Mouse (Mus musculus) E14TG2a.4 (cell line): ENCODE measurements around the gene Camk1d.

Experiments
- H3K27me3 ChIP-seq: 2 replicates; pipeline ENCODE4 v1.6.1; 2014; ENCODE audit warnings: low read length, control low read depth; ENCODE audit not compliant: insufficient read depth
- H3K36me3 ChIP-seq: 2 replicates; pipeline ENCODE4 v1.6.1; 2014; ENCODE audit warnings: low read length, control low read depth; ENCODE audit not compliant: insufficient read depth
- H3K4me1 ChIP-seq: replicated peaks from 2 replicates; pipeline ENCODE4 v1.6.1; 2014; ENCODE audit warnings: low read depth, low read length, control low read depth
- H3K4me3 ChIP-seq: replicated peaks from 2 replicates; pipeline ENCODE4 v1.5.1; 2014; ENCODE audit warnings: mild to moderate bottlenecking, low read length
- H3K9me3 ChIP-seq: 2 replicates; pipeline ENCODE4 v1.6.1; 2014; ENCODE audit warnings: low read length, control low read depth
- CTCF ChIP-seq: conservative IDR thresholded peaks from 2 replicates; pipeline ENCODE4 v1.5.1; 2014; ENCODE audit warnings: low read length
- NANOG ChIP-seq: IDR thresholded peaks from 2 replicates; pipeline ENCODE4 v1.6.1; 2014; ENCODE audit warnings: borderline replicate concordance, low read length, mixed read lengths
- POU5F1 ChIP-seq: IDR thresholded peaks from 2 replicates; pipeline ENCODE4 v1.6.1; 2014; ENCODE audit warnings: low read length, borderline replicate concordance

The Camk1d gene

GRCm38 (mm10) chr2:5714211-5715053, at the start of gene Camk1d:
Gene Camk1d, minus strand, starts transcription at chr2:5714515.
- Histone ChIP-seq H3K9me3 (peaks cover 9% of the 10 kb centered on the region), H3K4me3 (peak within 1 kb of the TSS; percentile 90), H3K27me3 (peaks cover 26% of the 10 kb centered on the region), H3K36me3 (no peaks in the 10 kb centered on the region), H3K4me1 (peaks cover 55% of the 10 kb centered on the region)
- no peak for TF ChIP-seq NANOG
- no peak for TF ChIP-seq POU5F1
- TF ChIP-seq CTCF, result peak; percentile 24

- TF ChIP-seq POU5F1 (no peak), CTCF (peak; percentile 43), NANOG (no peak)
- H3K27me3 ChIP-seq, result no peaks in the 10 kb centered on the region
These were observed 47.7 kb upstream of the Camk1d start for GRCm38 (mm10) chr2:5762031-5762430.

GRCm38 (mm10) chr2:5760479-5761008, 46.2 kb upstream of the Camk1d start:
- TF ChIP-seq NANOG (no peak), POU5F1 (no peak), CTCF (no peak)
- Histone ChIP-seq H3K27me3 (no peaks in the 10 kb centered on the region), H3K4me3 (peak overlapping the region; percentile 76), H3K9me3 (peaks cover 4% of the 10 kb centered on the region; the same call in 1 of the 2 replicates), H3K4me1 (peaks cover 19% of the 10 kb centered on the region), H3K36me3 (no peaks in the 10 kb centered on the region)

More at GRCm38 (mm10) chr2:5762031-5762430, 47.7 kb upstream of the Camk1d start:
- H3K36me3 ChIP-seq, result no peaks in the 10 kb centered on the region
- no peak overlapping the region for H3K4me3 ChIP-seq
- peaks cover 4% of the 10 kb centered on the region; the same call in 1 of the 2 replicates for H3K9me3 ChIP-seq
- peaks cover 19% of the 10 kb centered on the region for H3K4me1 ChIP-seq

GRCm38 (mm10) chr2:5758569-5758968, 44.3 kb upstream of the Camk1d start:
- H3K27me3 ChIP-seq, result no peaks in the 10 kb centered on the region
- peaks cover 4% of the 10 kb centered on the region; the same call in 1 of the 2 replicates for H3K9me3 ChIP-seq
- H3K36me3 ChIP-seq, result no peaks in the 10 kb centered on the region
- H3K4me3 ChIP-seq, result no peak overlapping the region
- TF ChIP-seq CTCF (no peak), POU5F1 (no peak), NANOG (no peak)
- peaks cover 9% of the 10 kb centered on the region for H3K4me1 ChIP-seq

- TF ChIP-seq POU5F1 (no peak), NANOG (no peak), CTCF (no peak)
- Histone ChIP-seq H3K36me3 (no peaks in the 10 kb centered on the region), H3K4me3 (no peak overlapping the region), H3K27me3 (0 out of 2 replicates have a peak, but pooled peaks cover 2% of the 10 kb centered on the region), H3K4me1 (peaks cover 3% of the 10 kb centered on the region; the same call in 1 of the 2 replicates), H3K9me3 (no peaks in the 10 kb centered on the region)
These were observed 36.6 kb upstream of the Camk1d start for GRCm38 (mm10) chr2:5750872-5751271.

- no peak overlapping the region for H3K4me3 ChIP-seq
These were observed 34.9 kb upstream of the Camk1d start for GRCm38 (mm10) chr2:5749210-5749609.

GRCm38 (mm10) chr2:5747545-5748043, 33.3 kb upstream of the Camk1d start:
- Histone ChIP-seq H3K36me3 (no peaks in the 10 kb centered on the region), H3K4me3 (no peak overlapping the region), H3K27me3 (0 out of 2 replicates have a peak, but pooled peaks cover 2% of the 10 kb centered on the region), H3K4me1 (peaks cover 3% of the 10 kb centered on the region; the same call in 1 of the 2 replicates), H3K9me3 (peaks cover 3% of the 10 kb centered on the region; the same call in 1 of the 2 replicates)
- TF ChIP-seq POU5F1 (no peak), NANOG (no peak), CTCF (no peak)

More at GRCm38 (mm10) chr2:5749210-5749609, 34.9 kb upstream of the Camk1d start:
- no peak for TF ChIP-seq CTCF
- no peak for TF ChIP-seq POU5F1
- no peak for TF ChIP-seq NANOG
- Histone ChIP-seq H3K27me3 (0 out of 2 replicates have a peak, but pooled peaks cover 2% of the 10 kb centered on the region), H3K36me3 (no peaks in the 10 kb centered on the region), H3K4me1 (peaks cover 3% of the 10 kb centered on the region; the same call in 1 of the 2 replicates), H3K9me3 (no peaks in the 10 kb centered on the region)

GRCm38 (mm10) chr2:5746529-5746928, 32.2 kb upstream of the Camk1d start:
- H3K4me3 ChIP-seq, result no peak overlapping the region
- TF ChIP-seq POU5F1, result no peak
- no peak for TF ChIP-seq NANOG
- TF ChIP-seq CTCF, result no peak

More at GRCm38 (mm10) chr2:5746529-5746928, 32.2 kb upstream of the Camk1d start:
- Histone ChIP-seq H3K36me3 (no peaks in the 10 kb centered on the region), H3K4me1 (peaks cover 3% of the 10 kb centered on the region; the same call in 1 of the 2 replicates), H3K9me3 (peaks cover 3% of the 10 kb centered on the region; the same call in 1 of the 2 replicates), H3K27me3 (0 out of 2 replicates have a peak, but pooled peaks cover 2% of the 10 kb centered on the region)
